Mouse (Mus musculus) neural tube, embryonic 13.5 days (tissue): Measurements from ENCODE around the gene Adh4. TPM values are rescaled to one million over a fixed set of nuclear protein-coding genes. Genes with fewer than 3 reads are reported as not detected.

Experiments used
- ATAC-seq: fragments of 200-750 bp; cut with Nextera tagmentation; 2 replicates; pipeline ENCODE4 v1.8.0; 2017; ENCODE audit warnings: low read depth, mild to moderate bottlenecking, moderate TSS enrichment, moderate library complexity
- H3K27ac ChIP-seq: fragments of 300-500 bp; sonication (generic); replicated peaks from 2 replicates; pipeline ENCODE4 v1.5.1; 2015; ENCODE audit warnings: moderate library complexity, mild to moderate bottlenecking, inconsistent platforms
- H3K27me3 ChIP-seq: fragments of 300-500 bp; sonication (generic); 2 replicates; pipeline ENCODE4 v1.6.1; 2015; ENCODE audit warnings: mild to moderate bottlenecking, inconsistent platforms
- H3K36me3 ChIP-seq: fragments of 300-500 bp; sonication (generic); 2 replicates; pipeline ENCODE4 v1.6.1; 2015; ENCODE audit warnings: mild to moderate bottlenecking, inconsistent platforms
- H3K4me1 ChIP-seq: fragments of 300-500 bp; sonication (generic); replicated peaks from 2 replicates; pipeline ENCODE4 v1.6.1; 2015; ENCODE audit warnings: inconsistent platforms
- H3K4me2 ChIP-seq: fragments of 300-500 bp; sonication (generic); 2 replicates; pipeline ENCODE4 v1.6.1; 2015; ENCODE audit warnings: inconsistent platforms, mild to moderate bottlenecking, moderate library complexity
- H3K4me3 ChIP-seq: fragments of 300-500 bp; sonication (generic); 2 replicates; pipeline ENCODE4 v1.5.1; 2015; ENCODE audit warnings: mild to moderate bottlenecking, inconsistent platforms
- H3K9ac ChIP-seq: fragments of 300-500 bp; sonication (generic); 2 replicates; pipeline ENCODE4 v1.6.1; 2015; ENCODE audit warnings: moderate library complexity, mild to moderate bottlenecking, inconsistent platforms
- H3K9me3 ChIP-seq: fragments of 300-500 bp; sonication (generic); 2 replicates; pipeline ENCODE4 v1.6.1; 2016; ENCODE audit warnings: inconsistent platforms
- WGBS: fragments of 180-500 bp; shearing (Covaris S2); methylation state at CpG from one replicate; pipeline ENCODE4 v1.1.7; 2015; 5-methylcytosine and 5-hydroxymethylcytosine counted together
- polyA plus RNA-seq: library from polyadenylated mRNA; unstranded; fragments of >200 nt; fragmentation: Nextera tagmentation; extraction: Ambion mirVana; gene quantifications from 2 replicates; pipeline ENCODE4 v1.2.1, GENCODE M21; 2015

The Adh4 gene
- polyA plus RNA-seq, 1 experiment from 2014 or later = not detected

- no peak for ATAC-seq
- no peak overlapping the region for H3K9ac ChIP-seq
- no peaks in the 10 kb centered on the region for H3K36me3 ChIP-seq
- H3K4me2 ChIP-seq = no peak overlapping the region
- H3K4me3 ChIP-seq = no peak overlapping the region
- WGBS = 67% methylated on average over 3 of the region's 3 CpGs
- H3K4me1 ChIP-seq = no peaks in the 10 kb centered on the region
- H3K27me3 ChIP-seq = no peaks in the 10 kb centered on the region
- no peaks in the 10 kb centered on the region for H3K9me3 ChIP-seq
- no peak overlapping the region for H3K27ac ChIP-seq
Measured at GRCm38 (mm10) chr3:138410211-138410610, 5.1 kb upstream of the Adh4 start.

GRCm38 (mm10) chr3:138419369-138419768, 4.1 kb downstream of the Adh4 start:
- H3K36me3 ChIP-seq = no peaks in the 10 kb centered on the region
- no peaks in the 10 kb centered on the region for H3K9me3 ChIP-seq
- no peak overlapping the region for H3K4me2 ChIP-seq
- no peak for ATAC-seq
- no peak overlapping the region for H3K4me3 ChIP-seq
- no peaks in the 10 kb centered on the region for H3K27me3 ChIP-seq
- H3K4me1 ChIP-seq = no peaks in the 10 kb centered on the region
- no peak overlapping the region for H3K9ac ChIP-seq
- 80% methylated on average over 6 of the region's 6 CpGs for WGBS
- H3K27ac ChIP-seq = no peak overlapping the region

- Histone ChIP-seq H3K4me2 (no peak overlapping the region), H3K4me3 (no peak overlapping the region), H3K36me3 (no peaks in the 10 kb centered on the region), H3K4me1 (no peaks in the 10 kb centered on the region), H3K9me3 (no peaks in the 10 kb centered on the region), H3K27me3 (no peaks in the 10 kb centered on the region), H3K27ac (no peak overlapping the region), H3K9ac (no peak overlapping the region)
- no peak for ATAC-seq
- 93% methylated on average over 3 of the region's 3 CpGs for WGBS
Measured at GRCm38 (mm10) chr3:138420385-138420784, 5.1 kb downstream of the Adh4 start.

- Histone ChIP-seq H3K4me3 (no peak overlapping the region), H3K4me2 (no peak overlapping the region), H3K36me3 (no peaks in the 10 kb centered on the region), H3K27ac (no peak overlapping the region), H3K9ac (no peak overlapping the region), H3K27me3 (no peaks in the 10 kb centered on the region), H3K9me3 (no peaks in the 10 kb centered on the region), H3K4me1 (no peaks in the 10 kb centered on the region)
- no peak for ATAC-seq
- WGBS = 67% methylated on average over 2 of the region's 2 CpGs
Measured at GRCm38 (mm10) chr3:138423664-138424063, 8.4 kb downstream of the Adh4 start.

GRCm38 (mm10) chr3:138424247-138424646, 9.0 kb downstream of the Adh4 start:
- no peak overlapping the region for H3K4me3 ChIP-seq
- no peak overlapping the region for H3K9ac ChIP-seq
- WGBS = 77% methylated on average over 4 of the region's 4 CpGs
- no peak overlapping the region for H3K4me2 ChIP-seq
- H3K9me3 ChIP-seq = no peaks in the 10 kb centered on the region
- no peaks in the 10 kb centered on the region for H3K36me3 ChIP-seq
- ATAC-seq = no peak
- no peaks in the 10 kb centered on the region for H3K4me1 ChIP-seq
- no peak overlapping the region for H3K27ac ChIP-seq
- no peaks in the 10 kb centered on the region for H3K27me3 ChIP-seq

- Histone ChIP-seq H3K9ac (no peak overlapping the region), H3K9me3 (no peaks in the 10 kb centered on the region), H3K4me1 (no peaks in the 10 kb centered on the region), H3K27ac (no peak overlapping the region), H3K4me3 (no peak overlapping the region), H3K4me2 (no peak overlapping the region), H3K36me3 (no peaks in the 10 kb centered on the region), H3K27me3 (no peaks in the 10 kb centered on the region)
- no peak for ATAC-seq
- 80% methylated on average over 6 of the region's 6 CpGs for WGBS
Measured at GRCm38 (mm10) chr3:138430360-138430976, 15.2 kb downstream of the Adh4 start.

GRCm38 (mm10) chr3:138431835-138432234, 16.6 kb downstream of the Adh4 start:
- 73% methylated on average over 2 of the region's 2 CpGs for WGBS
- Histone ChIP-seq H3K27ac (no peak overlapping the region), H3K9ac (no peak overlapping the region), H3K9me3 (no peaks in the 10 kb centered on the region), H3K4me1 (no peaks in the 10 kb centered on the region), H3K4me2 (no peak overlapping the region), H3K27me3 (no peaks in the 10 kb centered on the region), H3K36me3 (no peaks in the 10 kb centered on the region), H3K4me3 (no peak overlapping the region)
- no peak for ATAC-seq

GRCm38 (mm10) chr3:138438716-138439115, 23.4 kb downstream of the Adh4 start:
- H3K4me3 ChIP-seq = no peak overlapping the region
- H3K9ac ChIP-seq = no peak overlapping the region
- WGBS = 93% methylated on average over 3 of the region's 3 CpGs
- no peaks in the 10 kb centered on the region for H3K9me3 ChIP-seq
- H3K36me3 ChIP-seq = no peaks in the 10 kb centered on the region
- peaks cover 9% of the 10 kb centered on the region for H3K4me1 ChIP-seq
- H3K4me2 ChIP-seq = no peak overlapping the region
- H3K27me3 ChIP-seq = no peaks in the 10 kb centered on the region
- H3K27ac ChIP-seq = no peak overlapping the region
- ATAC-seq = no peak

- peak overlapping the region; percentile 86 for H3K4me3 ChIP-seq
- peak; percentile 3 for ATAC-seq
- peak overlapping the region; percentile 82 for H3K4me2 ChIP-seq
- H3K9me3 ChIP-seq = no peaks in the 10 kb centered on the region
- H3K27ac ChIP-seq = peak overlapping the region; percentile 90
- peaks cover 30% of the 10 kb centered on the region for H3K4me1 ChIP-seq
- H3K9ac ChIP-seq = peak overlapping the region; percentile 77
- H3K27me3 ChIP-seq = no peaks in the 10 kb centered on the region
- under 1% methylated on average over 9 of the region's 9 CpGs for WGBS
- peaks cover 23% of the 10 kb centered on the region for H3K36me3 ChIP-seq
Measured at GRCm38 (mm10) chr3:138442203-138442602, 26.9 kb downstream of the Adh4 start.

- WGBS = under 1% methylated on average over 86 of the region's 86 CpGs
- Histone ChIP-seq H3K4me1 (peaks cover 30% of the 10 kb centered on the region), H3K36me3 (peaks cover 29% of the 10 kb centered on the region), H3K4me2 (peak within 1 kb of the TSS; percentile 82), H3K9ac (peak within 1 kb of the TSS; percentile 89), H3K4me3 (peak within 1 kb of the TSS; percentile 86), H3K9me3 (no peaks in the 10 kb centered on the region), H3K27me3 (no peaks in the 10 kb centered on the region), H3K27ac (peak within 1 kb of the TSS; percentile 90)
- ATAC-seq = peak; percentile 98
Measured at GRCm38 (mm10) chr3:138442612-138443464, 27.6 kb downstream of the Adh4 start, which contains the start of gene Adh5. TSS of gene Adh5 (plus strand) at chr3:138443093.

GRCm38 (mm10) chr3:138443465-138443771, 28.2 kb downstream of the Adh4 start:
- WGBS = 3% methylated on average over 9 of the region's 9 CpGs
- no peak for ATAC-seq
- peaks cover 35% of the 10 kb centered on the region for H3K36me3 ChIP-seq

GRCm38 (mm10) chr3:138448077-138448860, 33.0 kb downstream of the Adh4 start:
- ATAC-seq = no peak
- Histone ChIP-seq H3K36me3 (peaks cover 79% of the 10 kb centered on the region), H3K4me3 (no peak overlapping the region), H3K9me3 (no peaks in the 10 kb centered on the region), H3K4me2 (no peak overlapping the region), H3K9ac (no peak overlapping the region), H3K4me1 (peaks cover 25% of the 10 kb centered on the region), H3K27me3 (no peaks in the 10 kb centered on the region), H3K27ac (no peak overlapping the region)
- WGBS = 71% methylated on average over 12 of the region's 12 CpGs

More at GRCm38 (mm10) chr3:138443465-138443771, 28.2 kb downstream of the Adh4 start:
- Histone ChIP-seq H3K4me3 (peak overlapping the region; percentile 86), H3K27ac (peak overlapping the region; percentile 90), H3K4me2 (peak overlapping the region; percentile 82), H3K9ac (peak overlapping the region; percentile 89), H3K9me3 (no peaks in the 10 kb centered on the region), H3K4me1 (peaks cover 30% of the 10 kb centered on the region), H3K27me3 (no peaks in the 10 kb centered on the region)
